Mouse (Mus musculus): ENCODE data around the gene Angel1. TPM values are rescaled to one million over a fixed set of nuclear protein-coding genes. Genes with fewer than 3 reads are reported as not detected.

Gene Angel1
- polyA plus RNA-seq, 1 experiment from 2014 or later, result 6.2 TPM

DNA sequence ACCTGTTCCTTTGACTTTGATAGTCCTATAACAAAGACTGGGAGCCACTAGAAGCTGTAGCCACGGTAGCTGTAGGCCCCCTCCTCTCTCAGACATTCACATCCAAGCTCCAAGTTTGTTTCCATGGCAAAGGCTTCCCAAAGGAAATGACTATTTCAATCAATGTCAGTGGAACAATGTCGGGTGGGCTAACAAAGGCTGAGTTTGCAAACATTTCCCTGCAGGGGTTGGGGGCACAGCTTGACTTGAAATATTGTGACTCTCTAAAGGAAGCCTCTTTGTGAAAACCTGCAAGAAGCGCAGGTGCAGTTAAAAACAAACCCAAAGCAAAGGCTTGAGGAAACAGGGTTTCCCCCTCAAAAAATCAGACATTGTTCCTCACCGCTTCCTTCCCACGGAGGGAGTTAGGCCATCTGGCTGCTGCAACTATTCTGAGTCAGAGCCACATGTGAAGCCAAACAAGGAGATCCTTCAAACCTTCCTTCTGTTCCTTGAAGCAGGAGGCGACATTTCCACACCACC, 66.8 kb downstream of the Angel1 start:
- TF ChIP-seq CTCF (IDR thresholded peaks at IDR 0.05; ENCODE audit: low read depth), result no peak
- Histone ChIP-seq H3K4me3 (replicated peaks; ENCODE audit: low read depth, low read length) (no peak overlapping the region), H3K36me3 (ENCODE audit: insufficient read depth, low read length) (no peaks in the 10 kb centered on the region), H3K9me3 (replicated peaks; ENCODE audit: low read length) (no peaks in the 10 kb centered on the region), H3K27me3 (ENCODE audit: insufficient read depth, low read length) (no peaks in the 10 kb centered on the region), H3K4me1 (replicated peaks; ENCODE audit: insufficient read depth, low read length) (no peaks in the 10 kb centered on the region), H3K27ac (0 out of 2 replicates have a peak overlapping the region, but pooled peaks have one; percentile 4), H3K4me2 (ENCODE audit: low read length) (no peak overlapping the region), H3K9ac (ENCODE audit: low read depth, low read length) (no peak overlapping the region)
- WGBS, result 35% methylated on average over 6 of the region's 6 CpGs
- DNase-seq (ENCODE audit: low spot score) (no peak), ATAC-seq (replicated peaks; ENCODE audit: low FRiP score, low read depth) (no peak)

DNA sequence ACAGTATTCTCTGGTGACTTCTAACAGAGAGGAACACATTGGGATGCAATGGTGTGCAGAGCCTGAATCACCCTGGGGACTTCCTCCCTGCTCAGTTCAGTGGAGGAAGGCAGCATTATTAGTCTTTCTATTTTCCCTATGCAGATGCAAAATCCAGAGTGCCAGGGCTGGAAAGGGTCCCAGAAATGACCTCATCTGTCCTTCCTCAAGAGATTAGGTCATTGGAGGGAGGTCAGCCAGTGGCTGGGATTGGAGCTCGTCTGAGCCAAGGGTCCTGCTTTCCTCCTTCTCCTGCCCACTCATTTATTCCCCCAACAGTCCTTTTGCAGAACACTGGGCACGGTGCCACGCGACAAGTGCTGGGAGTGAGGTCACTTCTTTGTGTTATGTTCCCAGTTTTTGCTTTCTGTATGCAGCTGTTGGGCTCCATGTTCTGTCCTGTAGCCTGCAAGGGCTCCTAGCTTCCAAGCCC, 73.7 kb downstream of the Angel1 start:
- Histone ChIP-seq H3K36me3 (ENCODE audit: insufficient read depth, low read length) (no peaks in the 10 kb centered on the region), H3K9me3 (replicated peaks; ENCODE audit: low read length) (no peaks in the 10 kb centered on the region), H3K4me1 (replicated peaks; ENCODE audit: insufficient read depth, low read length) (no peaks in the 10 kb centered on the region), H3K27me3 (ENCODE audit: insufficient read depth, low read length) (no peaks in the 10 kb centered on the region), H3K9ac (ENCODE audit: low read depth, low read length) (no peak overlapping the region), H3K27ac (no peak overlapping the region), H3K4me2 (ENCODE audit: low read length) (no peak overlapping the region), H3K4me3 (replicated peaks; ENCODE audit: low read depth, low read length) (no peak overlapping the region)
- 56% methylated on average over 4 of the region's 4 CpGs for WGBS
- no peak; the same call in 1 of the 2 replicates for ATAC-seq (replicated peaks; ENCODE audit: low FRiP score, low read depth)
- peak; percentile 53 for DNase-seq (ENCODE audit: low spot score)
- TF ChIP-seq CTCF (IDR thresholded peaks at IDR 0.05; ENCODE audit: low read depth), result no peak

DNA sequence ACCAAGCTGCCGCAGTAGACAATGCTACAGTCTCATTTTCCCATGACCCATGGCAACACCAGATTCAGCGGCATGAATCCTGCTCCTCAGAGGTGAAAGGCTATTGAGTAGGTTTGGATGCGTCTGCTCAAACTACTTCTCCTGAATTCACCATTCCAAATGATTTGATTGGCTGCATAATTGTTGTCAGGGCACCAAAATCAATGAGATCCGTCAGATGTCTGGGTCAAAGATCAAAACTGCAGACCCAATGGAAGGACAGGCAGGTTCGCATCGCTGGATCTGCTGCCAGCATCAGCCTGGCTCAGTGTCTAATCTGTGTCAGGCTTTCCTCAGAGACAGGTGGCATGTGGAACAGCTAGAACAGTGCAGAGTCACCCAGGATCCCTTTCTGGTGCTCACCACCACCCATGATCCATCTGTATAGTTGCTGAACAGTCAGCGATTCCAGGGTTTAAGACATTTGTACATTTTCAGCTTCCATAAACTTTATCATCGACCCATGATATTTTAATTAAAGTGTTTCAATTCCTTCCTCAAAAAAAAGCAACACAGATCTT, 74.9 kb downstream of the Angel1 start:
- Histone ChIP-seq H3K9me3 (replicated peaks; ENCODE audit: low read length) (no peaks in the 10 kb centered on the region), H3K4me3 (replicated peaks; ENCODE audit: low read depth, low read length) (no peak overlapping the region), H3K27ac (no peak overlapping the region), H3K9ac (ENCODE audit: low read depth, low read length) (no peak overlapping the region), H3K27me3 (ENCODE audit: insufficient read depth, low read length) (no peaks in the 10 kb centered on the region), H3K4me2 (ENCODE audit: low read length) (no peak overlapping the region), H3K36me3 (ENCODE audit: insufficient read depth, low read length) (no peaks in the 10 kb centered on the region), H3K4me1 (replicated peaks; ENCODE audit: insufficient read depth, low read length) (no peaks in the 10 kb centered on the region)
- no peak for TF ChIP-seq CTCF (IDR thresholded peaks at IDR 0.05; ENCODE audit: low read depth)
- 88% methylated on average over 8 of the region's 8 CpGs for WGBS
- DNase-seq (ENCODE audit: low spot score) (no peak), ATAC-seq (replicated peaks; ENCODE audit: low FRiP score, low read depth) (no peak)

Other genes with a start within 250 kb of the Angel1 start
- 6.4 and 6.8 TPM in 2 replicates for gene Vash1, start 47.8 kb downstream of the Angel1 start, polyA plus RNA-seq (2015; fragmentation: Nextera tagmentation; extraction: Ambion mirVana)
- gene Lrrc74a, start 7.9 kb upstream of the Angel1 start, polyA plus RNA-seq (2015; fragmentation: Nextera tagmentation; extraction: Ambion mirVana), result not detected in 2 replicates
- 52.1 and 57.9 TPM in 2 replicates for gene Irf2bpl, start 158.3 kb upstream of the Angel1 start, polyA plus RNA-seq (2015; fragmentation: Nextera tagmentation; extraction: Ambion mirVana)
- 14.8 and 16.1 TPM in 2 replicates for gene Cipc, start 220.6 kb upstream of the Angel1 start, polyA plus RNA-seq (2015; fragmentation: Nextera tagmentation; extraction: Ambion mirVana)

Measured in kidney, postnatal 0 days (tissue).